Mouse (Mus musculus) frontal cortex, postnatal 25 days (tissue): ENCODE data around the gene Rps3a1.

Source experiments
- DNase-seq, 2 experiments: peaks; one replicate each; pipeline ENCODE4 v3.0.0; 2022; ENCODE audit warnings: low spot score in 2 of 2

Rps3a1 gene

DNA sequence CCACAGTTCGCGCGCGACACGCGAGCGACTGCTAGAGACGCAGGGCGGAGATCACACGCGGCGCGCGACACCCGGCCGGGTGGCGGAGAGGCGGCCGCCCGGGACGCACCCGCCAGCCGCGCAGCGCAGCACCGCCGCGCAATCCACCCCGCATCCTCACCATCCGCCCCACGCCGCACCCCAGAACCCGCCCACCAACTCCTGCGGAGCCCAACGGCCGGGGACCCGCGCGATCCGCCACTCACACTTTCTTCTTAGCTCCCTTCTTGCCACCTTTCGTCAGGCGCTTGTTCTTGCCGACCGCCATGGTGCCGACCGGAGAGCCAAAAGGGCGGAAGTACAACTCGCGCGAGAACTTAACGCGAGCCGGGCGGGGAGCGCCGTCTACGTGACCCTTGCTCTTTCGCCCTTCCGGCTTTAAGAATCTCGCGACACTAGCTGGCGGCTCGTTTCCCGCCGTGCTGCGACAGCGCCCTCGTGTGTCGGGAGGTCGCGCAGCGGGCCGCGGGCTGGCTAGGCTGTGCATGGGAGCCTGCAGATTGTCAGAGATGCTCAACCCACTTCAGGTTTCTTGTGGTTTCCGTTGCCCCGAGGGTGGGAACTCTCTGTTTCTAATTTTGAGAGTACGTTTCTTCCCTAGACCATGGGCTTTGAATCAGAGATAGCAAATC, at the start of gene Rps3a1:
TSS of gene Rps3a1 (minus strand) at position 440 of the 671 bp plus-strand sequence.
- DNase-seq, result peak; percentile 99

DNA sequence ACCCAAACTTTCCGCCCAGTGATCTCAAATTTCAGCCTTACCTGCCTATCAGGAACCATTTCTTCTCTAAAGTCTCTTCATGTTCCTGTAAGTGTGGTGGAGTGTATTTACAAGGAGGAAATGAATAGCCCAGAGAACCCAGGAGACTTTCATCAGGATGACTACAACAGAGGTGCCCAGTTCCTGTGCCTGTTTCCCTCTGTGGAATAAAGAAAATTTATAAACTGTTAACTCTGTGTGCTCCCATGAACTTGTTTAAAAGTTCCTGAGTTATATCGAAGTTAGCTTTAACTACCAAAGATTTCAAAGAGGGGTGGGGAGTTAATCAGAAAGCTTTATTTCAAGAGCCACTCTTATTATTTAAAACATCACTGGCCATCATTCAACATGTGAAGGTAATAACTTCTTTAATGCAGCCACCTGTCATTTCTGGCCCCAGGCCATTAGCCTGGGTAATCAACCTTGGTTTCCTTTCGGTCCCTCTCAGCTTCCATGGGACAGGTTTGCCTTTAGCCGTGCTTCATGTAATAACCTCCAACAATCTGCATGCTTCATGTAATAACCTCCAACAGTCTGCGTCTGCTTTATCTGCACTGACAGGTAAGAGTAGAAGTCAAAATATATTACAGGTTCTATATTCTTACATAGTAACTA, 45.4 kb upstream of the Rps3a1 start:
- DNase-seq, result no peak

DNA sequence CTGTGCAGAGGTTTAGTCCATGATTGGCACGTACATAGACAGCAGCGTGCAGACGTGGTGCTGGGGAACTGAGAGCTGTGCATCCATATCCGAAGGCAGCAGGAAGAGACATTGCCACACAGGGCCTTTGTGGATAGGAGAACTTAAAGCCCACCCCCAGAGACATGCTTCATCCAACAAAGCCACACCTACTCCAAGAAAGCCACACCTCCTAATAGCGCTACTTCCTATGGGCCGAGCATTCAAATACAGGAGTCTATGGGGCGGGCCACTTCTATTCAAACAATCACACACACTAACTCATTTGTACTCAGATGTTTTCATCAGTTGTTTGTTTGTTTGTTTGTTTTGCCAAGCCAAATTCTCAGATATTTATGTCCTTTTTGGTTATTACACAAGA, 42.0 kb upstream of the Rps3a1 start:
- DNase-seq, result no peak

DNA sequence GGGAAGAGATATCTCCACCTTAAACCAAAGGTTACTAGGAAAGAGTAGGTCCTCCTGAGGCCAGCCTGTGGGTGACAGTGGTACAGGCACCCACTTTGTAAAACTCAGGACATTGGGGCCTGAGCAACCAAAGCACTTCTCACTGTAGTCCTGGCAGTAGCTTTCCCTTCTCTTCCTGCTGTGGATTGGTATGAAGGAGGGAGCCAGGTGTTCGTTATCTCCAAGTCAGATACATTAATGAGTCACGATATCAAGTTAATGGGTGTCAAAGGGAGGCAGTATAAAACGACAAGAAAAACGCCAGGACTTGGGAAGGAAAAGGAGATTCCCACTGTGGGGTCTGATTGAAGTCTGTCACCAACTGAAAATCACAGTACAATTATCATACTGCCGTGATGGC, 38.6 kb upstream of the Rps3a1 start:
- DNase-seq, result no peak

DNA sequence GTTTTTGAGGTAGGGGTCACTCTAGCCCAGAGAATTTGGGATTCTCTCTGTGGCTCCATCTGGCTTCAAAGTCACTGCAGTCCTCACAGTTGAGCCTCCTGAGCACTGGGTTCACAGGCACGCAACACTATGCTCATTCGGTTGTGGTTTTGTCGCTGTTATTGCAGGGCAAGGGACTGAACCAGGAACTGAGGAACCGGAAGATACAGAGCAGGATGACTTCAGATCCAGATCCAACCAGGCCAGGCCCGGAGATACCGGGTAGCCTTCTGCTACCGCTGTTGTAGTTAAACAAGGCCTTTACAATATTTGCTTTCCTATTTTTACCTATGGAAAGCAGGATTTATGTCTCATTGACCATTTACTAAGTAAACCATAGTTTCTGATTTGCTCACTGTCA, 37.2 kb upstream of the Rps3a1 start:
- DNase-seq, result no peak

DNA sequence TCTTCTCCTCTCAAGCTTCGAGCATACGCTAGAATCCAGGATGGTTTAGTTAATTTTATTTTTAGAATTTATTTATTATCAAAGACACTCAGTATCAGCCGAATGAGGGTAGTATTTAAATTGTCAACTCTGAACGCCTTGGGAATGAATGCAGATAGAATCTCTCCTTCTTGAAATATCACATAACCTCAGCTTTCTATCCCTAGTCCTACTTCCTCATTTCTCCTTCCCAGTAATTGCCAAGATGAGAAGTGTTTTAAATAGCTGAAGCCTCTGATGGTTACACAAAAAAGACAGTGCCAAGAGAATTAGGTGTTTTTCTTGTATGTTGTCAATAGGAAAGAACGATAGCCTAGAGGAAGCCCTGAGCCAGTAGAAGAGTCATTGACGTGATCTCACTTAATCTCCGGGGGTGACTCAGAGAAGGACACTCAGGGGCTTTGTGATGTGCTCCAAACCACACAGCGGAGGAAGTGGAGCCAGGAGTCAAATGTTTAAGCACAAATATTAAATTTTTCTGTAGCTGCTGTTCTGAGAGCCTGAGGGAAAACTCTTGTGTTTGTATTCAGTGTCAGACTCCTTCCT, 26.4 kb upstream of the Rps3a1 start:
- DNase-seq, result no peak

DNA sequence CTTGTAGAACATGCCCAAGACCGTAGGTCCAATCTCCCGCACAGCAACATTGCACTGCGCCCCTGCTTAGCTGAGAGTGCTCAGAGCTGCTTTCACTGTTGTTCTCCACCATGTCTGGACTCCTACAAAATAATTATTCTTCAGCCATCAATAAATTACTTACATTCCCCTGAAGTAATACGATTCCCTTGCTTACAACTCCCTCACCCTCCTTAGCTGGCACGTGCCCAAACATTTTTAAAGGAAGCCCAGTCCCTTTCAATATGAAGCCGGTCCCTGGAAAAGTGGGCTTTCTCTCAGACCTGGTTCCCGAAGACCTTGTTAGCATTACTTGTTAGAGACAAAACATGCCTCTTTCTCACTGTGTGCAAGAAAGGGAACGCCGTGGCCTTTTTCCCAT, 7.0 kb upstream of the Rps3a1 start:
- DNase-seq, result no peak

DNA sequence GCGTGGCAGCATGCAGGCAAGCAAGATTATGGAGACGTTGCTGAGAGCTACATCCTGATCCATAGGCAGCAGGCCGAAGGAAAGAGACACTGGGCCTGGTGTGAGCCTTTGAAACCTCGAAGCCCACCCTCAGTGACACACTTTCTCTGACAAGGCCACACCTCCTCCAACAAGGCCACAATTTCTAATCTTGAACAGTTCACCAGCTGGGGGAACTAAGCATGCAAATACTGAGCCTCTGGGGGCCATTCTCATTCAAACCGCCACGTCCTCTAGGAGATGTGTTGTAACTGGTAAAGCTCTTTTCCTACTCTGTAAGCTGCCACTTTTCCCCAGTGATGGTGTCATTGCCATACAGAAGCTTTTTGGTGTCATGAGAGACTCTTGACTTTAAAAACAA, 6.6 kb upstream of the Rps3a1 start:
- DNase-seq, result no peak

DNA sequence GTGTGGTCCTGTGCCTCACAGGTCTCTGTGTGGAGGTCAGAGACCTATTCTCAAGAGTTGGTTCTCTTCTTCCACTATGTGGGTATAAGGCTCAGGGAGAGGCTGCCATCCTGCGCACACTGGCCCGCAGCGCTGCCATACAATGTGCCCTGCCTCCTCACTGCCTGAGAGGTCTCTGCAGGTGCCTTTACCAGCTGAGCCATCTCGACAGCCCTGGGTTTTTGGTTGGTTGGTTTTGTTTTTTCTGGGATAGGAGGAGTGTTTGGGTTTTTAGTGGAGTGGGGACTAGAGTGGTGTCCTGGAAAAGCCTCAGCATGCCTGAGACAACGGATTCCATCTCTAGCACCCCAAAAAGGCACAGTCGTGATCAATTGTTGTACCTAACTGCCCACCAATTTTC, 841 bp upstream of the Rps3a1 start:
- DNase-seq, result no peak

DNA sequence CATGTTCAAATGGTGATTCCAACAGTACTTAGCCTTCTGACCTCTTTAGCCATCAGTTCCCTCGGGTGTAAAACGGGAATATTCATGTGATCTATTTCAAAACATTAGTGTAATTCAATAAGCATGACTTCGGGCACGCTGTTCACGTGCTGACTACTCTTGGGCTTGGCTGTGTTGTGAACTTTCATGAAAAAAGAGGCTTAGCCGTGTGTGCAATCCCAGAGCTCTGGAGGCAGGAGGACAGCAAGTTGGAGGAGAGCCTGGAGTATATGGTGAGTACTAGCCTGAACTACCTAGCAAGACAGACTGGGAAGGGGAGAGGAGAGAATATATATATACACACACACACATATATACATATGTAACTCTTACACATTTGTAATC, 424 bp upstream of the Rps3a1 start:
- no peak for DNase-seq

DNA sequence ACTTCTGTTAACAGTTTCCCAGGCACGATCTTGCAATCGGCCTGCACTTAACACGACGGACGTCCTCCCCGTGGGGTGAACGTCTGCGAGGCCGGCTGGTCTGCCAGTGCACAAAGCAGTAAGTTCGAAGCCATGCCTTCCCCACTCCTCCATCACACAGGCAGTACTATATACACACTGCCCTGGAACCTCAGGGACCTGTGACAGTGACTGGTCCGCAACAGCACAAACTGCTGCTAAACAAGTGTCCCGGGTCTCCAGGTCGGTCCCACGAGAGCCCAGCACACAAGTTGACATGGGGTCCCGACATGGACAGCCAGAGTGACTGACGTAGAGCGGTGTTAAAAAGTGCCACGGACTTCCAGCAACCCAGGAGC, 628 bp downstream of the Rps3a1 start:
- DNase-seq, result no peak

DNA sequence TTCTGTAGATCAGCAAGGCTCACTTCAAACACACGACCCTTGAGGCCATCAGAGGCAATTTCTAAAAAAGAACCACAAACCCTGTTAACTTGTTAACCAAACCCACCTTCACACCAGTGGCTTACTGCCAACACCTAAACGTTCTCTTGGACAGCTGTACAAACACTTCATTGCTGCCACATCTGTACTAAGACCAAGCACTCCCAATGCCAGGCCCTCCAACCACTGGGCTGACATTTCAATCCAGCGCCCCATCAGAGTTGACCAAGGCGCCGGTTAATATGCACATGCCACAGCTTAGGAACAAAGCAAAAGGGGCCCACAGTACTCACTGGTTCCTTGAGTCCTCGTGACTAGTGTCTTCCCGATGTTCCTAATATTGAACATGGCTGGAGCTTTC, 1.1 kb downstream of the Rps3a1 start:
- no peak for DNase-seq

DNA sequence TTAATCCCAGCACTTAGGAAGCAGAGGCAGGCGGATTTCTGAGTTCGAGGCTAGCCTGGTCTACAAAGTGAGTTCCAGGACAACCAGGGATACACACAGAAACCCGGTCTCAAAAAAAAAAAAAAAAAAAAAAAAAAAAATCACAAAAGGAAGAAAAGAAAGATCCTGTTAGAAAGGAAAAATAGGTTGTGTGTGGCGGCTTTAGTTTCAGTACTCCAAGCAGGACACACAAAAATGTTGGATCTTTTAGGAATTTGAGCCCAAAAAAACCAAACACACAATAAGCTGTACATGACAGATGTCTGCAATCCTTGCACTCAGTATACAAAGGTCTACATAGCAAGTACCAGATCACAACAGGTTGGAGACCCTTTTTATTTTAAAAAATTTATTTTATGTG, 2.8 kb downstream of the Rps3a1 start:
- no peak for DNase-seq

DNA sequence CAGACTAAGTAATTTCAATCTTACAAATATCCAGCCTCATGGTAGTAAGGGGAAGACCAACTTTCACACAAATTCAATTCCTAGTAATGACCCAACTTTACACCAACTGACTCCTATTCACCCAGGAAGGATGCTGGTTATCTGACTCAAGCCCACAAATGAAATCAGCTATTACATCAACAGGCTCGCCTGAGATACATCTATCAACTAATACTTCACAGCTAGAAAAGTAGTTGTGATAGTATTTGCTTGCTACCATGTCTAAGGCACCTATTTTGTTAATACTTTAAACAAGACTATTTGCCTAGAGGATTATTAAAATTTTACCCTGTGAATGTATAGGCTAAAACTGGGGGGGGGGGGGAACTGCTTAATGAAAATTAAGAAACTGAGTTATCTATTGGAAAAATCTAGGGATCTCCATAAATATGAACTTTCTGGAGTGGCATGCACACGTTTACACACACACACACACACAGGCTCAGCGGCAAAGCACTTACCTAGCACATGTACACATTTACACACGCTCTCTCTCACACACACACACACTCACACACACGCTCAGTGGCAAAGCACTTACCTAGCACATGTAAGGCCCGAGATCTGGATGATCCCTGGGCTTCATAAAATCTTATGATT, 5.4 kb downstream of the Rps3a1 start:
- DNase-seq, result no peak

DNA sequence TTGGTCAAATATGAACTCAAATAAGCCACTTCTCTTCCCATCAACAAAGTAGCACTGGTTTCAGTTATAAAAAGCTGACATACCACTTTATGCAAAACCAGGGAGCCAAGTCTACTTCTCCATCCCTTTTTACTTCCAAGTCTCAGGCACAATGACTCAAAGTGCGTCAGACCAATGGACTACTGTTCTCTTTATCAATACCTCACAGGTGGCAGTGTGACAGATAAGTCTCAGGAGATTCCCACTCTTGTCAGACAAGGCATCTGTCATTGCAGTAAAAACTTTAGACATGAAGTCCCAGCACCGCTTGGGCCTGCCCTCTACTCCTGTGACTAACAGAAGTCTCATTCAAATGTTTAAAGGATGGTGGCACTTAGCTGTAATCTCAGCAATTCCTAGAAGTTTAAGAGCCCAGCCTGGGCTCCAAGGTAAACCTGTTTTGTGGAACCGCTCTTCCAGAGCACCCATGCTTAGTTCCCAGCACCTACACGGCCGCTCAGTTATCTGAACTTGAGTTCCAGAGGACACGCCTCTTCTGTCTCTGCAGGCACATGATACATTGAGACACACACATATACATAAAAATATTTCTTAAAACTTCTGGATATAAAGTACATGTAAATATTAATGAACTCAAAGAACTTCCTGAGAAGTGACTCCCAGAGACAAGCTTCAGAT, 6.5 kb downstream of the Rps3a1 start:
- DNase-seq, result no peak

DNA sequence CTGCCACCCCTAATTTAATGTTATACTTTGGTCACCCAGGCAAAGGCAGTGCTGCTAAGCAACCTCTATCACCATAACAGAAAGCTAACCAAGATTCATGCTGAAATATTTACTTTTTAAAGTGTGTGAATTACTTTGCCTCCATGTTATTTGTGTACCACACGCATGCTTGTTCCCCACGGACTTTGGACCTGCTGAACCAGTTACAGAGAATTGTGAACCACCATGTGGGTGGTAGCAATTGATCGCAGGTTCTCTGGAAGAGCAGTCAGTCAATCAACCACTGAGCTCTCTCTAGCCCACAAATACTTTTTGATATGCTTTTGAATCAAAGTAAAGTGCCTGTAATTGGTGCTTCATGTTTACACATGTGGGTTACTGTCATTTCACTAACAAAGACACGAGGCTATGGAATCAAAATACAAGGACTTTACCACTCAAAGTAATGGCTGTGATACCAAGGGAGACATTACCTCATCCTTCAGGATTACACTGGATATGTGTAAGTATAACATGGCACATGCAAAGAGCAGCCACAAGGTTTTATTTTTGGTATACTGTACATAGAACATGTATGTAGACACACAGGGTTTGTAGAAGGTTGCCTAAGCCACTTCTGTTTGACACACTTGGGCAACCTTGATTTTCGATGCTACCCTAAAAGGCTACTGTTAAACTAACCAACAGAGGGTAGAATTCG, 7.4 kb downstream of the Rps3a1 start:
- no peak for DNase-seq

DNA sequence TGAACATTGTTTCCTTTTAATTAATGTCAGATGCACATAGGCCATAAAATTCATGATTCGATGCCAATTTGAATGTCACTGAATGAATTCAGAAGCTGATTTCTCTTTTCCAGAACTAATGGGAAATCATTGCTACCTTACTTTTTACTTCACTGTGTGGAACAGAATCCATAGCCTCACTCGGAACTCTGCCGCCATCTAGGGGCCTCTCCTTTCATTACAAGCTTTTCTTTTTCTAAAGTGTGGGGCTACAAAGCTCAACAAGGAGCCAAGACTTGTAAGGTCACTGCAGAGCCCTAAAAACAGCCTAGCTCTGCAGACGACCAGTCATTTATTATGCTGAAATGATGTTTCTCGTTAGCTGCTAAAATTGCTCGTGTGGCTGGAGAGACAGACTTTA, 12.7 kb downstream of the Rps3a1 start:
- DNase-seq, result peak; percentile 46 to 75

DNA sequence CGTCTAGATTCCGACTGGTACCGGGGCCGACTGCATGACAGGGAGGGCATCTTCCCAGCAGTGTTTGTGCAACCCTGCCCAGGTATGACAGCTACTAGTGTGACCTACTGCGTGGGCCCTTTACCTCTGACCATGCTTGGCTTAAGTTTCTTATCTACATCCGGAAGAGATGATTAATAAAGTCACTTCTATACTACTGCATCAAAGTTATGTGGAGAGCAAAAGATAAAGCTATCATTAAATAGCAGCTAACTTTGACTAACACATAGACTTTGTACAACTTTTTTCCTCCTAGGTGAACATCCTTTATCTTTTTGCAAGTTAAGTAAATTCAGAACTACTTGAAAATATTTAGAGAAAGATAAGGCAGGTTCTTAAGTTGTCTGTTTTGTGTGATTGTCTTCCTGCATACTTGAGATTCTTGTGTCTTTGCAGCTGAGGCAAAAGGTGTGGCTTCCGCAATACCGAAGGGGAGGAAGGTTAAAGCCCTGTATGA, 19.2 kb downstream of the Rps3a1 start:
- no peak for DNase-seq

DNA sequence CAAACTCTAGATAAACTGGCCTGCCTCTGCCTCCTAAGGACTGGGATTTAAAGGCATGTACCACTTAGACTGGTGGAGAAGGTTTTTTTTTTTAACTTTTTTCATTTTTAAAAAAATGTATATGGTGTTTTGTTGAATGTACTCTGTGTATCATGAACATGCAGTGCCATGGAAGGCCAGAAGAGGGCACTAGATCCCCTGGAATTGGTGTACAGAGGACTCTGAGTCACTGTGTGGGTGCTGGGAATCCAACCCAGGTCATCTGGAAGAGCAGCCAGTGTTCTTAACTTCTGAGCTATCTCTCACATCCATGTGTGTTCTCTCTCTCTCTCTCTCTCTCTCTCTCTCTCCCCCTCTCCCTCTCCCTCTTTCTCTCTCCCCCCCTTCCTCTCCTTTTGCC, 20.3 kb downstream of the Rps3a1 start:
- no peak for DNase-seq

DNA sequence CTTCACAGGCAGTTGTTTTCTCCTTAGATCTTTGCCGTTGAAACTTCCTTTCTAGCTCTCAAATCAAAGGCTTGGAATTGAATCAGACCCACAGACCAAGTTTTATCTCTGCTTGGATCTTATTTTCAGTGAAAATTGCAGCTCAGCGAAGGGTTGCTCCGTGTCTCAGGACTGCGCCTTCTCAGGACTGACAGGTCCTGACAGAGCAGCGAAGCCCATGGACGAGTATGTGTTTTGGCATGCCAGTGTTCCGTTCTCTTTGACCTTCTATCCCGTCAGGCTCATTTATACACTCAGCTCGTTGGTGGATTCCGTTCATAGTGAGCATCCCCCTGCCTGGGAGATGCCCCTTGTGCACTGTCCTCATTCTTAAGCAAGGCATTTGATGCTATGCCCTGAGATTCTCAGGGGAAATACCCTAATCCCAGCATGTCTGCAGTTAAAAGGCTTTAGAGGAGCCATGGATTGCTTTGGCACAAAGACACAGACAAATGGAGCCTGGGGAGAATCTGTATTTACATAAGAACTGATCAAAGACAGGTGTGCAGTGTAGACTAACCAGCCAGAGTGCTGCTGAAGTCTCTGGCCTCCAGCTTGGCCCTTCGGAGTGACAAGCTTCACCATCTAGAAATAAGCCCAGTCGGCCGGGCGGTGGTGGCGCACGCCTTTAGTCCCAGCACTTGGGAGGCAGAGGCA, 23.1 kb downstream of the Rps3a1 start:
- no peak for DNase-seq

DNA sequence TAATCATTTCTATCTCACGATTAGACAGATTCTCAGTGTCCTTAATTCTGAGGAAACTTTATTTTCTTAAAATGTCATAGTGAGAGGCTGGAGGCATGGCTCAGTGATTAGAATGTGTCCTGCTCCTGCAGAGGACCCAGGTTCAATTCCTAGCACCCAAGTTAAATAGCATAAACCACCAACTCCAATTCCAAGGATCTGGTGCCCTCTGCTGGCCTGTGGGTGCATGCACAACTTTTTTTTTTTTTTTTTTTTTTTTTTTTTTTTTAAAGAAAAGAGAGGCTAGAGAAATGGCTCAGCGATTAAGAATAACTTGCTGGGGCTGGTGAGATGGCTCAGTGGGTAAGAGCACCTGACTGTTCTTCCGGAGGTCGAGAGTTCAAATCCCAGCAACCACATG, 25.6 kb downstream of the Rps3a1 start:
- DNase-seq, result no peak
